Mouse (Mus musculus): ENCODE data around the gene Prickle2. TPM values are rescaled to one million over a fixed set of nuclear protein-coding genes. Genes with fewer than 3 reads are reported as not detected.

Prickle2 gene
- polyA plus RNA-seq, 1 experiment from 2014 or later = 4.1 TPM

GRCm38 (mm10) chr6:92572139-92572538 lies 133.8 kb downstream of the Prickle2 start:
- Histone ChIP-seq H3K4me1 (ENCODE audit: control insufficient read depth, insufficient read depth, low read length) (no peaks in the 10 kb centered on the region), H3K27me3 (ENCODE audit: control insufficient read depth, insufficient read depth, low read length) (no peaks in the 10 kb centered on the region), H3K36me3 (replicated peaks; ENCODE audit: control insufficient read depth, insufficient read depth, low read depth, low read length) (no peaks in the 10 kb centered on the region), H3K4me2 (ENCODE audit: low read depth, low read length) (no peak overlapping the region), H3K4me3 (ENCODE audit: low read depth, low read length) (no peak overlapping the region), H3K9me3 (replicated peaks; ENCODE audit: control insufficient read depth, low read length) (no peaks in the 10 kb centered on the region), H3K27ac (replicated peaks; ENCODE audit: low read depth, low read length) (no peak overlapping the region), H3K9ac (replicated peaks; ENCODE audit: low read length) (no peak overlapping the region)
- no peak for ATAC-seq (replicated peaks; ENCODE audit: insufficient number of reproducible peaks, low FRiP score, low TSS enrichment, low read depth)
- 94% methylated on average over 3 of the region's 3 CpGs for WGBS
- DNase-seq (ENCODE audit: low spot score) = no peak

GRCm38 (mm10) chr6:92570090-92570489 lies 135.9 kb downstream of the Prickle2 start:
- Histone ChIP-seq H3K4me3 (ENCODE audit: low read depth, low read length) (no peak overlapping the region), H3K4me2 (ENCODE audit: low read depth, low read length) (no peak overlapping the region), H3K36me3 (replicated peaks; ENCODE audit: control insufficient read depth, insufficient read depth, low read depth, low read length) (no peaks in the 10 kb centered on the region), H3K4me1 (ENCODE audit: control insufficient read depth, insufficient read depth, low read length) (no peaks in the 10 kb centered on the region), H3K9me3 (replicated peaks; ENCODE audit: control insufficient read depth, low read length) (no peaks in the 10 kb centered on the region), H3K27me3 (ENCODE audit: control insufficient read depth, insufficient read depth, low read length) (no peaks in the 10 kb centered on the region), H3K27ac (replicated peaks; ENCODE audit: low read depth, low read length) (no peak overlapping the region), H3K9ac (replicated peaks; ENCODE audit: low read length) (no peak overlapping the region)
- 76% methylated on average over 7 of the region's 7 CpGs for WGBS
- ATAC-seq (replicated peaks; ENCODE audit: insufficient number of reproducible peaks, low FRiP score, low TSS enrichment, low read depth) = no peak
- no peak for DNase-seq (ENCODE audit: low spot score)

- H3K9me3 ChIP-seq (replicated peaks; ENCODE audit: control insufficient read depth, low read length) = no peaks in the 10 kb centered on the region
- H3K27ac ChIP-seq (replicated peaks; ENCODE audit: low read depth, low read length) = no peak overlapping the region
- no peak for ATAC-seq (replicated peaks; ENCODE audit: insufficient number of reproducible peaks, low FRiP score, low TSS enrichment, low read depth)
- no peak for DNase-seq (ENCODE audit: low spot score)
- H3K4me3 ChIP-seq (ENCODE audit: low read depth, low read length) = no peak overlapping the region
- no peak overlapping the region for H3K4me2 ChIP-seq (ENCODE audit: low read depth, low read length)
- no peaks in the 10 kb centered on the region for H3K4me1 ChIP-seq (ENCODE audit: control insufficient read depth, insufficient read depth, low read length)
- H3K36me3 ChIP-seq (replicated peaks; ENCODE audit: control insufficient read depth, insufficient read depth, low read depth, low read length) = no peaks in the 10 kb centered on the region
- WGBS = 82% methylated on average over 4 of the region's 4 CpGs
- H3K9ac ChIP-seq (replicated peaks; ENCODE audit: low read length) = no peak overlapping the region
- no peaks in the 10 kb centered on the region for H3K27me3 ChIP-seq (ENCODE audit: control insufficient read depth, insufficient read depth, low read length)
These were observed 136.7 kb downstream of the Prickle2 start for GRCm38 (mm10) chr6:92569283-92569682.

- no peaks in the 10 kb centered on the region for H3K4me1 ChIP-seq (ENCODE audit: control insufficient read depth, insufficient read depth, low read length)
- H3K4me2 ChIP-seq (ENCODE audit: low read depth, low read length) = no peak overlapping the region
- WGBS = 100% methylated on average over 1 of the region's 1 CpGs
- H3K9me3 ChIP-seq (replicated peaks; ENCODE audit: control insufficient read depth, low read length) = no peaks in the 10 kb centered on the region
- no peak for DNase-seq (ENCODE audit: low spot score)
- H3K27ac ChIP-seq (replicated peaks; ENCODE audit: low read depth, low read length) = no peak overlapping the region
- no peaks in the 10 kb centered on the region for H3K27me3 ChIP-seq (ENCODE audit: control insufficient read depth, insufficient read depth, low read length)
- no peak overlapping the region for H3K9ac ChIP-seq (replicated peaks; ENCODE audit: low read length)
- H3K36me3 ChIP-seq (replicated peaks; ENCODE audit: control insufficient read depth, insufficient read depth, low read depth, low read length) = no peaks in the 10 kb centered on the region
- H3K4me3 ChIP-seq (ENCODE audit: low read depth, low read length) = no peak overlapping the region
- ATAC-seq (replicated peaks; ENCODE audit: insufficient number of reproducible peaks, low FRiP score, low TSS enrichment, low read depth) = no peak
These were observed 146.7 kb downstream of the Prickle2 start for GRCm38 (mm10) chr6:92559261-92559660.

GRCm38 (mm10) chr6:92555675-92556074 lies 150.3 kb downstream of the Prickle2 start:
- no peak for ATAC-seq (replicated peaks; ENCODE audit: insufficient number of reproducible peaks, low FRiP score, low TSS enrichment, low read depth)
- Histone ChIP-seq H3K4me2 (ENCODE audit: low read depth, low read length) (no peak overlapping the region), H3K4me3 (ENCODE audit: low read depth, low read length) (no peak overlapping the region), H3K36me3 (replicated peaks; ENCODE audit: control insufficient read depth, insufficient read depth, low read depth, low read length) (no peaks in the 10 kb centered on the region), H3K9ac (replicated peaks; ENCODE audit: low read length) (no peak overlapping the region), H3K9me3 (replicated peaks; ENCODE audit: control insufficient read depth, low read length) (no peaks in the 10 kb centered on the region), H3K27ac (replicated peaks; ENCODE audit: low read depth, low read length) (no peak overlapping the region), H3K27me3 (ENCODE audit: control insufficient read depth, insufficient read depth, low read length) (no peaks in the 10 kb centered on the region), H3K4me1 (ENCODE audit: control insufficient read depth, insufficient read depth, low read length) (no peaks in the 10 kb centered on the region)
- WGBS = 59% methylated on average over 2 of the region's 2 CpGs
- DNase-seq (ENCODE audit: low spot score) = no peak

GRCm38 (mm10) chr6:92553086-92553485 lies 152.9 kb downstream of the Prickle2 start:
- Histone ChIP-seq H3K36me3 (replicated peaks; ENCODE audit: control insufficient read depth, insufficient read depth, low read depth, low read length) (no peaks in the 10 kb centered on the region), H3K4me1 (ENCODE audit: control insufficient read depth, insufficient read depth, low read length) (no peaks in the 10 kb centered on the region), H3K27me3 (ENCODE audit: control insufficient read depth, insufficient read depth, low read length) (no peaks in the 10 kb centered on the region), H3K4me3 (ENCODE audit: low read depth, low read length) (no peak overlapping the region), H3K27ac (replicated peaks; ENCODE audit: low read depth, low read length) (no peak overlapping the region), H3K9me3 (replicated peaks; ENCODE audit: control insufficient read depth, low read length) (no peaks in the 10 kb centered on the region), H3K9ac (replicated peaks; ENCODE audit: low read length) (no peak overlapping the region), H3K4me2 (ENCODE audit: low read depth, low read length) (no peak overlapping the region)
- 94% methylated on average over 4 of the region's 4 CpGs for WGBS
- ATAC-seq (replicated peaks; ENCODE audit: insufficient number of reproducible peaks, low FRiP score, low TSS enrichment, low read depth) (no peak), DNase-seq (ENCODE audit: low spot score) (no peak)

GRCm38 (mm10) chr6:92549246-92549645 lies 156.7 kb downstream of the Prickle2 start:
- no peaks in the 10 kb centered on the region for H3K4me1 ChIP-seq (ENCODE audit: control insufficient read depth, insufficient read depth, low read length)
- no peaks in the 10 kb centered on the region for H3K36me3 ChIP-seq (replicated peaks; ENCODE audit: control insufficient read depth, insufficient read depth, low read depth, low read length)
- no peaks in the 10 kb centered on the region for H3K9me3 ChIP-seq (replicated peaks; ENCODE audit: control insufficient read depth, low read length)
- H3K4me3 ChIP-seq (ENCODE audit: low read depth, low read length) = no peak overlapping the region
- no peak overlapping the region for H3K9ac ChIP-seq (replicated peaks; ENCODE audit: low read length)
- 73% methylated on average over 8 of the region's 8 CpGs for WGBS
- no peak for DNase-seq (ENCODE audit: low spot score)
- ATAC-seq (replicated peaks; ENCODE audit: insufficient number of reproducible peaks, low FRiP score, low TSS enrichment, low read depth) = no peak
- H3K27me3 ChIP-seq (ENCODE audit: control insufficient read depth, insufficient read depth, low read length) = no peaks in the 10 kb centered on the region
- H3K27ac ChIP-seq (replicated peaks; ENCODE audit: low read depth, low read length) = no peak overlapping the region
- H3K4me2 ChIP-seq (ENCODE audit: low read depth, low read length) = no peak overlapping the region

- Histone ChIP-seq H3K9ac (replicated peaks; ENCODE audit: low read length) (no peak overlapping the region), H3K27ac (replicated peaks; ENCODE audit: low read depth, low read length) (no peak overlapping the region), H3K4me1 (ENCODE audit: control insufficient read depth, insufficient read depth, low read length) (no peaks in the 10 kb centered on the region), H3K9me3 (replicated peaks; ENCODE audit: control insufficient read depth, low read length) (no peaks in the 10 kb centered on the region), H3K4me2 (ENCODE audit: low read depth, low read length) (no peak overlapping the region), H3K36me3 (replicated peaks; ENCODE audit: control insufficient read depth, insufficient read depth, low read depth, low read length) (no peaks in the 10 kb centered on the region), H3K27me3 (ENCODE audit: control insufficient read depth, insufficient read depth, low read length) (no peaks in the 10 kb centered on the region), H3K4me3 (ENCODE audit: low read depth, low read length) (no peak overlapping the region)
- no peak for DNase-seq (ENCODE audit: low spot score)
- ATAC-seq (replicated peaks; ENCODE audit: insufficient number of reproducible peaks, low FRiP score, low TSS enrichment, low read depth) = no peak
- 88% methylated on average over 2 of the region's 2 CpGs for WGBS
These were observed 160.8 kb downstream of the Prickle2 start for GRCm38 (mm10) chr6:92545204-92545603.
